Mouse (Mus musculus) megakaryocyte, embryonic 14.5 days (primary cell): ENCODE measurements at regions not wholly inside any gene's neighbourhood (a gene's known extent, or its start where the extent isn't known, plus 50 kb on each side); places are given as distances from the start of the nearest gene placed in this dataset.

ENCODE experiments used
- FLI1 ChIP-seq: IDR thresholded peaks from 2 replicates; pipeline ENCODE4 v1.6.1; 2012; ENCODE audit warnings: low read length, inconsistent platforms, mixed read lengths
- GATA1 ChIP-seq: IDR thresholded peaks from 3 replicates; pipeline ENCODE4 v1.6.1; 2012; ENCODE audit warnings: mixed read lengths, low read length, inconsistent platforms, borderline replicate concordance

DNA sequence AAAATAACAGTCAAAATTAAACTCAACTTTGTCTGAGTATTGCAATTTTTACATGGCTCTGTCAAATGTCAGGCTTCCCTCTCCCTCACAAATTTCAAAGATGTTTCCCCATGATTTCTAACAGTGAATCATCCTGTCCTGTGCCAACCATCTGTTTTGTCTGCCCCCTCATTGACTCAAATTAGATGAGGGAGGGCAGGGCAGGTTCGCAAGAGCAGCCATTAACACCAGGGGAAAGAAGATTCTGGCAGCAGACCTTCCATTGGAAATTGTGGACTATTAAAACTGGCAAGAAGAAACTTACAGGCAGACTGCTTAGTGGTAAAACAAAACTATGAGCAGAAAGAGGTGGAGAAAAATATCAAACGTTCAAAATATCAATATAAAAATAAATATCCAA is 1277.0 kb upstream of the Zeb2 start:
- TF ChIP-seq GATA1 (no peak), FLI1 (no peak)
